Mouse (Mus musculus) right cerebral cortex, postnatal 10 days (tissue): ENCODE results near the gene Cdh6.

Source experiments
- DNase-seq, 2 experiments: peaks; one replicate each; pipeline ENCODE4 v3.0.0; 2021; ENCODE audit warnings: low spot score in 2 of 2

The Cdh6 gene

GRCm38 (mm10) chr15:13155820-13156219, 17.7 kb downstream of the Cdh6 start:
- peak in 1 of 2 experiments; percentile 14 for DNase-seq

GRCm38 (mm10) chr15:13155418-13155817, 18.1 kb downstream of the Cdh6 start:
- peak in 1 of 2 experiments; percentile 48 for DNase-seq

- no peak for DNase-seq
Measured at GRCm38 (mm10) chr15:13141983-13142382, 31.5 kb downstream of the Cdh6 start.

- no peak for DNase-seq
Measured at GRCm38 (mm10) chr15:13139662-13140061, 33.8 kb downstream of the Cdh6 start.

- no peak for DNase-seq
Measured at GRCm38 (mm10) chr15:13137166-13137565, 36.3 kb downstream of the Cdh6 start.

GRCm38 (mm10) chr15:13134086-13134485, 39.4 kb downstream of the Cdh6 start:
- DNase-seq: no peak

- DNase-seq: no peak
Measured at GRCm38 (mm10) chr15:13133370-13133769, 40.1 kb downstream of the Cdh6 start.

GRCm38 (mm10) chr15:13132493-13132892, 41.0 kb downstream of the Cdh6 start:
- no peak for DNase-seq

- DNase-seq: no peak
Measured at GRCm38 (mm10) chr15:13130246-13130645, 43.2 kb downstream of the Cdh6 start.

GRCm38 (mm10) chr15:13100341-13100740, 73.1 kb downstream of the Cdh6 start:
- DNase-seq: no peak

GRCm38 (mm10) chr15:13097861-13098260, 75.6 kb downstream of the Cdh6 start:
- no peak for DNase-seq

GRCm38 (mm10) chr15:13095406-13095805, 78.1 kb downstream of the Cdh6 start:
- DNase-seq: no peak

GRCm38 (mm10) chr15:13094881-13095256, 78.6 kb downstream of the Cdh6 start:
- no peak for DNase-seq

GRCm38 (mm10) chr15:13093954-13094880, 79.3 kb downstream of the Cdh6 start:
- DNase-seq: no peak

GRCm38 (mm10) chr15:13092064-13092463, 81.4 kb downstream of the Cdh6 start:
- DNase-seq: no peak

- DNase-seq: peak; percentile 43 to 65
Measured at GRCm38 (mm10) chr15:13088504-13089058, 84.9 kb downstream of the Cdh6 start.

GRCm38 (mm10) chr15:13084746-13085145, 88.7 kb downstream of the Cdh6 start:
- no peak for DNase-seq

- DNase-seq: no peak
Measured at GRCm38 (mm10) chr15:13076908-13077669, 96.4 kb downstream of the Cdh6 start.

- DNase-seq: no peak
Measured at GRCm38 (mm10) chr15:13074047-13074446, 99.4 kb downstream of the Cdh6 start.

- peak in 1 of 2 experiments; percentile 20 for DNase-seq
Measured at GRCm38 (mm10) chr15:13068213-13068516, 105.3 kb downstream of the Cdh6 start.

GRCm38 (mm10) chr15:13067429-13068212, 105.9 kb downstream of the Cdh6 start:
- DNase-seq: peak in 1 of 2 experiments; percentile 17

- DNase-seq: no peak
Measured at GRCm38 (mm10) chr15:13066765-13067164, 106.7 kb downstream of the Cdh6 start.
